Mouse (Mus musculus) erythroid progenitor cell, adult 5-6 weeks (primary cell): ENCODE measurements at regions not wholly inside any gene's neighbourhood (a gene's known extent, or its start where the extent isn't known, plus 50 kb on each side); places are given as distances from the start of the nearest gene placed in this dataset.

ENCODE experiments used
- ATAC-seq: replicated peaks from 2 replicates; pipeline ENCODE4 v1.8.0; 2016; ENCODE audit warnings: moderate number of reproducible peaks, mild to moderate bottlenecking, moderate TSS enrichment, inconsistent platforms; ENCODE audit not compliant: poor library complexity, low FRiP score, severe bottlenecking

DNA sequence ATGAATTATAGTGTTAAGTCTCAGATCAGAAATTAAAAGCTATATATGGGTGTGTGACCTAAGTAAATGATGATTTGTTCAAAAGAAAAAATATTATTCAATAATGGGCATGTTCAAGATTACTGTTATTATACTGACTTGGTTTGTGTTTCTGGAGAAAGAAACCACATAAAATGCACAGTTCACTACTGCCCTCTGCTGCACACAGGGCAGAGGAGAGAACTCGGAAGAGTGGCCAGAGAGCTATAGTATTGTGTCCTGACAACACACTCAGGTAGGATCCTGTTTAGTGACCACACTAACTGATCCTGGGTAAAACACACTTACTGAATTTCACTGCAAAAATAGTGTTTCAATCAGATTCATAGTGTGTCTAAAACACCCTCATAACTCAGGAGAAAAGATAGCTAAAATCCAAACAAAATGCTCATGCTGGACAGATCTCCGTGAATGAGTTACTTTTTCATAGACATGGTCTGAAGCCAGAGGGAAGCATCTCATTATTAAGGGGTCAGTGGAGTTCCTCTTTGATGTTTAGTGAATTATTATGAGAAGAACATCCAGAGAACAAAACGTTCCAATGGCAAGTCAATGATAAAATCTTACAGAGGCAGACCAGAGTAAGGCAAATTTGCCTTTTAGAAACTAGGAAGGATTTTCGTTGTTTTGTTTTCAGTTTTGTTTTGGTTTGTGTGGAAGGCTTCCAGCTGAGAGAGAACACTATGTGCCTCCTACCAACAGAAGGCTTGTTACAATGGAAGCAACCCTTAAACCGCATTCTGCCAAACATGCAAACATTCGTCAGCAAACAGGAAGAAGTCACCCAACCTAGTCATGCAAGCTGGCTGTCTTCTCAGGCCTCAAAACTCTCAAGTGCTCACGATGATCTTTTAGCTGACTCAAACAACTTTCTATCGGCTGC is 218.6 kb upstream of the Dab2 start:
- ATAC-seq: peak; percentile 93

DNA sequence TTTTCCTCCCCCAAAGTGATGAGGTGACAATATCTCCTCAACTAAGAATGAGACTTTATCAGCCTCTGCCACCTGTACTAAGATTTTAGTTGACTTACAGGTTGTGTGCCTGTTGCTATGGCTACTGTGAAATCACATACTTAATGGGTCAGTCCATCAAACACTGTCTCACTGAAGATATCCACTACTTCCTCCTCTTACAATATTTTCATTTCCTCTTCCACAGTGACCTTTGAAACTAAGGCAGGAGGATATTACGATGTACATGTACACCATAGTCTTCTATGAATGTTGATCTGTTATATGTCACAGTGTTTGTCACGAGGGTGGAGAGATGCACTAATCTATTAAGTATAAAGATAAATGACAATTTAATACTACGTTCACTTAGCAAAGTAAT is 212.4 kb upstream of the Dab2 start:
- no peak for ATAC-seq

DNA sequence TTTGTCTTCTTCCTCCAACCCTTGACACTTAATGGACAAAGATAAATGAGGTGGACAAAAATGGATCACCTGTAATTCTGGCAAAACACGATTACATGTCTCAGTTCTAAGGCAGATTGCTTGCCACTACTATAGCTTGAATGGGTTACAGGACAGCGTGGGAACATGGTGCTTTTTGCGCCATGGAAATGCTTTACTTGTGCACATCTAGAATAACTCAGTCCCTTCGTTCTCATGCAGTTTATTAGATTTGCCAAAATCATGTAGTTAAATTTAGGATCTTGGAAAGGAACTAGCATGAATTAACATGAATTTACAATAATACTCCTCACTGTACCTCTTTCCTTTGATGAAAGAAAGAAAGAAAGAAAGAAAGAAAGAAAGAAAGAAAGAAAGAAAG is 211.1 kb upstream of the Dab2 start:
- no peak for ATAC-seq

DNA sequence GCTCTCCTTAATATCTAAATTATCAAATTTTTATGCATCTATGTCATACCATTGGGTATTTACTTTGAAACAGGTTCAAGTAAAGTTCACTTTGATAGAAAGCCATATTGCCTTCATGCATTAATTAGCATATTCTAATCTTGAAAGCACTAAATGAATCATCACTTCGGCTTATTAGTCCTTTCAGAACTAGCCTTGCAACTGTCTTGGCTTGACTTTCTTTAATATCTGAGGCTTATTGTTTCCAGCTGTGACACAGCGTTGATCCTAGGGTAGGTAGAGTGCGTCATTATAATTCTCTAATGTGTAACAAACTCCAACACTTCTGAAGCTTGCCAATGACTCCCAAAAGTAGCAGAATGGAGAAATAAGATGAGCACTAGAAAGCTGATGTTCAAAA is 169.9 kb upstream of the Dab2 start:
- no peak for ATAC-seq

DNA sequence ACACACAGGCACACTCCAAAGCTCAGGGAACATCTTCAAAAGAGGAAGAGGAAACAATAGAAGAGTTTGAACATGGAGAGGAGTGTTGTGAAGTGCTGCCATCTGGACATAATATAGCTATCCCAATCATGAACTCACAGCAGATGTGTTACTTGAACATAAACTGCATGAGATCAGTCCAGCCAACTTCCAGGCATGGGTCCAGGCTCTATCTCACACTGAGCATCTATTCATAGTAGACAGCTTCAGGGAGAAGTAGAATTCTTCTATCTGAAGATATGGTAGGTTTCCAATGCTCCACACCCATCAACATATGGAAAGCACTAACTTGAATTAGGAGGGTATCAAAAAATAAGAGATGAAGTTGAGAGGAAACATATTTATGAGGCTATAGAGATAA is 167.4 kb upstream of the Dab2 start:
- ATAC-seq: no peak

DNA sequence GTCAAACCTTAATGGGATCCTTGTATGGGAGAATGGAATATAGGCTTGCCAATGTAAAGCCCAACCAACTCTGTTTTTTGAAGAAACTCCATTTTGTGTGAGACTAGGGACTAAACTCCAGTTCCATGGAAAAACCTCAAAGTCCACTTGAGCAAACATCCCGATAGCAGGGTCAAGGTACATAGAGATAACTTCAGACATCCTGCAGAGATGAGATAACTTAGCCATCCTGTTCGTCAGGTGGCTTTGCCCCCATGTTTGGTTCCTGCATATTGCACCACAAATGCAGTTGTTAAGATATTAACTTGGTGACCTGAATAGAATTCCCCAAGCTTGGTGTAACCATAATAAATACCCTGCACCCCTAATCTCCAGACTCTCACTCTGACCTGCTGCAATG is 154.5 kb upstream of the Dab2 start:
- ATAC-seq: no peak

DNA sequence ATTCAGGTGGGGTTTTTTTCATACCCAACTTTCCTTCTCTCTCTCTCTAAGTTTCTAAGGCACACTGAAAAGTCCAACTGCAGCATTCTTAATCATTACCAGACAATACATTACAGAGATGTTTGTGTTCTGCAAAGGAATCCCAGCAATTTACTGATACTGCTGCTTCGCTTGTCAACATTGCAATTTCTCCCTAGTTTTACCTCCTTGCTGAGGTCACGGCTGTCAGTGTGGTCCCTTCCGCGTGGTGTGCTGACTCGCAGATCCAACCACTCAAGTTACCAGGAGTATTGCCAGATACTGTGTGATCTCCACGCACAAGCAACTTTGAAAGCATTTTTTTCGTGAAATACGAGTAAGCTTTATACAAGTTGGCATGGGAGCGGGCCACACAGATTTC is 144.9 kb upstream of the Dab2 start:
- ATAC-seq: no peak

DNA sequence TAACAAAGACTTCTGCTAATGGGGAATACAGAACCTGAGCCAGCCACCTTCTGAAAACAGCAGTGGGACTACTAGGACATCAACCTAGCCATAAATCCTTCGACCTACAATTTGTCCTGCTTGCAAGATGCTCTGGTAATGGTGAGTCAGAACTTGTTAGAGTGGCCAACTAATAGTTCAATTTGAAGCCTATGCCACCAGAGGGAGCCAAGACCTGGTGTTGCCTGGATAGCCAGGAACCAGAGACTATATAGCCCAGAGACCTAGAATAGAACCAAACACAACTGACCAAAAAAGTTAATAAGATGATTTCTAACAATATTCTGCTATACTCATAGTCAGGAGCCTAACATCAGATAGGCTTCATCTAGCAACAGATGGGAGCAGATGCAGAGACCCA is 119.3 kb upstream of the Dab2 start:
- ATAC-seq: no peak

DNA sequence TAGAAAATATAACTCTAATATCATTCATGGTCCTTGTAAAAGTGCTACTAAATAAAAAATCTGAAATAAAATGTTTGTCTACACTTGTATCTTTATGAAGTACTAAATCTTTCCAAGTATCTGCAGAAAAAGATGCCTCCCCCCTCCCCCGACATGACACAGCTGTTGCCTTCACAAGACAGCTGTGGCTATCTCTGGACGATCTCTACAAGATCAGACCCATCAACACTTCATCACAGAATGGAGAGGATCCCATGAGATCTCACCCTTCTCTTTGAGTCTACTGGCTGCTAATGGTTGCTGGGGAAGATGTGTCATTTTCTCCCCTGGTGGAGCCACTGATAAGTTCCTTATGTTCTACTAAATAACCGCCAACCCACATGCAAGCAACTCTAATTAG is 116.0 kb upstream of the Dab2 start:
- no peak for ATAC-seq

DNA sequence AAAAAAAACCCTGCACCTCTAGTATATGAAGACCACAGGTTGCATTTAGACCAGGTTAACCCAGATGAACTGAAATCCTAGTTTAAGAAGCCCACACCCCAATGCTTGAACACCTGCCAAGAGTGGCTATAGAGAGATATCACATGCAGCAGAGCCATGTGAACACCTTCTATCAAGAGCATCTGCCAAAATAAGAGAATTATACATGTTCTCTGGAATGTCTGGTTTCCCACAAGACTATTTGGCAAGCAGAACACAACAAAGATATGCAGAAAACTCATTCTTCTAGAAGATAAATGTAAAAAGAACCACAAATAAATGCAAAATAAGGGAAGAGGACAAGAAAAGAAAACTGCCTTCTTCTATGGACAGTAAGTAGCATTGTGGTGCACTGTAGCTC is 107.7 kb upstream of the Dab2 start:
- no peak for ATAC-seq

DNA sequence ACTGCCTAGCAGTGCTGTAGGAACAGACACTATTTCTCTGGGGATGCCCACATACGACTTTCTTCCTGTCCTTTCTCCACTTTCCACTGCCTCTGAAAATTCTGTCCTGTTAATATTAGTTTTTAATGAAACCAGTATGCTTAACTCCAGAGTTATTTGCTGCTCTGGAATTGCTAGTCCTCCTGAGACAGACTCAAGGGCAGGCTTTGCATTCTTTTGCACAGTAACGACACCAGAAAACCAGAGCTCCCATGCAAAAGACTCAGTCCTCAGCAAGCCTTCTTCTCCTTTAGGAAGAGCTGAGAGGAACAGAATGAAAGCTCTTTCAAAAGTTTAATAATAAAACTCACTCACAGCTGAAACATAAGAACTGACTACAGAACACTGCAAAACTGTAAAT is 92.3 kb upstream of the Dab2 start:
- no peak for ATAC-seq

DNA sequence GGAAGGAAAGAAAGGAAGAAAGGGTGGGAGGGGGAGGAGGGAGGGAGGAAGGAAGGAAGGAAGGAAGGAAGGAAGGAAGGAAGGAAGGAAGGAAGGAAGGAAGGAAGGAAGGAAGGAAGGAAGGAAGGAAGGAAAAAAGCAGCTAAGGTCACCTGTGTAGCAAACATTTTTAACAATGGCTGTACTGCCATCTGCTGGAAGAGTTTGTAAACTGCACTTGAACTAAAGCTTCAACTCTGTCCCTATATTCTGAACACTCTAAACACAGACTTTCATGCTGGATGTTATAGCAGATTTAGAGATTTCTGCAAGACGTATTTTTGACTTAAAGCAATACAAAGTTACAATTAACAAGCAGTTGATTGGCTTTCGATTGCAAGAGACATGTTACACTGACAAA is 90.3 kb upstream of the Dab2 start:
- ATAC-seq: 0 out of 2 replicates have a peak, but pooled peaks have one; percentile 59

DNA sequence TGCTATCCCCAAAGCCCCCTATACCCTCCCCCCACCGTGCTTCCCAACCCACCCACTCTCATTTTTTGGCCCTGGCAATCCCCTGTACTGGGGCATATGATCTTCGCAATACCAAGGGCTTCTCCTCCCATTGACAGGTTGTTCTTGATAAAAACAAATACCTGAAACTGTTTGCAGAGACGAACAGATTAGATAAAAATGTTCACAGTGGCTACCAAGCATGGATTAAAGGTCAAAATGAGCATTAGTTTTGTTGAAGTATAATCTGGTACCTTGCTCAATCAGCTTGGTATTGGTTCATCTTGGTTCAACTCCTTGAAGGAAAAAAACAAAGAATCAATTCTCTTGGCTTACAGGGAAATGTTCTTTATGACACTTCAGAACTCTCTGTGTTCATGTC is 81.5 kb upstream of the Dab2 start:
- no peak for ATAC-seq

DNA sequence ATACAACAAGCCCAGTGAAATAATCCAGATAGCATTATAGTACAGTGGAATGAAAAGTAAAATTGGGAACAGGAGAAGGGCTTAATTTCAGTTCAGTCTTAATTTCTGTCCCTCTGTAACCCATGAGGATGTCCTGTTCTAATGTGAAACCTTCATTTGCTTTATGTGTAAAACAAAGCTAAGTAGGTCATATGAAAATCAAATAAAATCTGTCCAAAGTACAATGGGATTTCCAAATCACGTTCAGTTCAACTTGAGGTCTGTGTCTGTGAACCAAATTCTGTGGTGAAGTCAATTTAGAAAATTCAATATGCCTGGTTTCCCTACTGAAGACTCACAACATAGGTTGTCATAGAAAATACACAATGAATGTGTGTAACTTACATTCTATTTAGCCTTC is 74.4 kb upstream of the Dab2 start:
- no peak for ATAC-seq

DNA sequence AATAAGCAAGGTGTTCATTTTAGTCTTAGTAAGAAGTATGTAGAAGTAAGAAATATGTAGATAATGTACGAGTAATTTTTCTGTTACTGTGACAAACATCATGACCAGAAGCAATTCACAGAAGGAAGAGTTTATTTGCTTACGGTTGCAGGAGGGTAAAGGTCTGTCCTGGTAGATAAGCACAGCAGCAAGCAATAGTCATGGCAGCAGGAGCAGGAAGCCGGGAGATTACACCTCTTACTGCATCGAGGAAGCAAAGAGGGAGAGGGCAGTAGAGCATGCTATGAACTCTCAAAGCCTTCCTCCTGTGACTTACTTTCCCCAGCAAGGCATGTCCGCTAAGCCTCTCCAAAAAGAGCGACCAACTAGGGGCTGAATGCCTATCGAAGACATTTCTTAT is 69.0 kb upstream of the Dab2 start:
- ATAC-seq: peak; percentile 46; the same call in 1 of the 2 replicates

DNA sequence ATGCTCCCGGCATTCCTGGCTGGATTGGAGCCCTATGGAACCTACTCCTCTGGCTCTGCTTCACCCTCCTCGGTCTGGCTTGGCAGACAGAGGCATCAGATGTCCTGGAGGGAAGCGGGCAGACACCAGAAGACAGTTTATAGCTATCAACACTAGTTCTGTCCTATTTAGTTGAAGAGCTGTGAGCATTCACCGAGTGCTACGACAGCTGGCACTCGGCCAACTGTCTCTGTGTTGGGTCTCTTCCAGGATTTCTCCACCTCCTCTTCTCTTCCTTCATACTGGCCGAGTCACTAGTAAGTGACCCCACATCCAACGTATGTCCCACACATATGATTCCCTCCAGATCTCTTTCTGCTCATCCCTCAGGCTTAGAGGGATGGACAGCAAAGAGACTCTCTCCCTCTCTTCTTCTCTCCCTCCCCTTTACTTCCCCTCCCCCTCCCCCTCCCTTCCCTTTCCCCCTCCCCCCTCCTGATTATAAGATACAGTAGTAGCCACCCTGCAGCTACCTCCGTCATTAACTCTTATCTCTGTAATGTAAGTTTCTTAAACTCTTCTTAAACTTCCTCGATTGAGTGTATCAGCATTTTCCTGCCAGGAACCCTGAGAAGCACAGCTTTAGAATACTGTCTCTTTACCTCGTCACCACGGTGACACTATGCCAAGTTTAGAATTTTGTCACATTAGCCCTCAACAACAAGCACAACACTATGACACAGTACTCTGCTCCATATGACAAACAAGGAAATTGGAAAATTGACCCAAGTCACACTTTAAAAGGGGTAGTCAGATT is 68.1 kb upstream of the Dab2 start:
- peak; percentile 46 for ATAC-seq

DNA sequence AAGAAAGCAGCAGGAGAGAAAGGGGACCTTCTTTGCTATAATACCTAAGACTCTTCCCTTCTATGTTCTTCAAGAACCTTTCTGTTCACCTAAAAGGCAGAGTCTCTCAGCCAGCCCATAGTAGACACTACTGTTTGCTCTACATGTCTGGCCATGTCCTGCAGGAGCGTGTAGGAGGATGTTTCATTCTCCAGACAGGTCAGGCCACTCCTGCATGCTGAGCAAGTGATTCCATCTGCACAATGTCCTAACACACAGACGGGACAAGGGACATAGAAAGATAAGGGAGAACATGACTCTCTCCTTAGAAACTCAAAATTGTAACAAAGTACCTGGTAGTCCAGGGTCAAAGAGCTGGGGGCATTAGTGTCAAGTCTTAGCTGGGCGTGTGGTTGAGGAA is 66.0 kb upstream of the Dab2 start:
- ATAC-seq: 0 out of 2 replicates have a peak, but pooled peaks have one; percentile 32

DNA sequence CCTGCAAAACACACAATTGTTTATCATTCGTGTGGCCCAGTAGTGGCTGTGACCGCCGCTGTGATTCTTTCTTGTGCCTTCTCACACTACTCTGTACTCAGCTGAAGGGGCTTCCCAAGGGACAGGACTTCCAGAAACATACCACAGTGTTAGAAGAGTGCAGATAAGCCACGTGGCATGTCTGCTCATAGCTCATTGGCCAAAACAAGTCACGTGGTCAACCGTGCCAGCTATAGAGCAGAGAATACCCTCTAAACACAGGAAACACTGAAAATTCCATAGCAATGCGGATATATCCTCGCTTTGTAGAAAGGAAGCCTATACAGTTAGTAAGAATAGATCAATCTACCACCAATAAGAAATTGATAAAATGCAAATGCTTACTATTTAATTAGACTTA is 63.0 kb upstream of the Dab2 start:
- ATAC-seq: no peak

DNA sequence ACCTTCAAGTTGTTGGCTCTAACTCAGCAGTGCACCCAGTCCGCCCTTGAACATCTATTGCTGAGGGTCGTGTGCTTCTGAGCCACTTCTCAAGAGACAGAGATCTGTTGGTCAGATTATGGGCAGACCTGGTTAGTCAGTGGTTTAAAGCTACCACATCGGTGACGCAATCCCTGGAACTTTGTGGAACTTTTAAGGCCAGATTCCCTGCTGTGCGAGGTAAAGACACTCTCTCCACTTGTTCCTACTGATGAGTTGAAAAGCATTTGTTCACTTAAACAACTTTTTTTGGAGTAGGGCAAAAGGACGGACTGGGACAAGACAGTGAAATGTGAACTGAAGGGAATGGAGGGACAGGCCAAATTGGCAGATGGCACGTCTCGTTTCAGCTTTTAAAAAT is 61.9 kb upstream of the Dab2 start:
- no peak for ATAC-seq

DNA sequence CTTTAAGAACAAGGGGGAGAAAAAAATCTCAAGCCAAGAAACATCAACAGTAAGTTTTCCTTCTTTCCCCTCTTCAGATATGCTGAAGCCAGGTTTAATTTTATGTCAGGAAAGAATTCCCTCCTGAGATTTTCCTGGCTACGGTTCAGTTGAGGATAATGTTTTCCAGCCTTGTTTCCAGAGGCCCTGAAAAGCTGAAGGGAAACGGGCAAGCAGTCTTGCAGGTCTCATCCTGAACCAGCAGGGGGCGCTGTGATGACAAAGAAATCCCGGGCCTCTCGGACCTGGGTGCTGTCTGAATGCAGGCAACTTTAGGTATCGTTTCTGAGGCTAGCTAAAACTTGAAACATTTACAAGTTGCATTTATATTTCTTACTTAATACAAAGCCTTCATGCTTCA is 61.5 kb upstream of the Dab2 start:
- ATAC-seq: no peak

DNA sequence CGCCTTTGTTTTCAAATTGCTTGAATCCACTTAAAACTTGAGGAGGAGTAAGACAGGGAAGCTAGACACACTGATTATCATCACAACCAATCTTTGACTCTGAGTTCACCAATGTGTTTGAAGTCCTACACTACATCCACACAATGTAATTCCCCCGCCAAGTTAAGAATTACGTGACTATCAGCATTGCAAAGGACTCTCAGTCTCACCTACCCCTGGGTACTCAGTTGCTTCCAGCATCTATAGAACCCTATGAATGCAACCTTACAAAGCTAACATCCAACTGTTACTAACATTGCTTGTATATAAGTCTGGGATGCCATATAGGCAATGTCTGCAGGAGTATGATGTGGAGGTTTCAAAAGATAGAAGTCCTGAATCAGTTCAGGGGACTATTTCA is 60.8 kb upstream of the Dab2 start:
- no peak for ATAC-seq
